16 mouse cellular contexts compared by ENCODE assay signal in the genomic region with DNA sequence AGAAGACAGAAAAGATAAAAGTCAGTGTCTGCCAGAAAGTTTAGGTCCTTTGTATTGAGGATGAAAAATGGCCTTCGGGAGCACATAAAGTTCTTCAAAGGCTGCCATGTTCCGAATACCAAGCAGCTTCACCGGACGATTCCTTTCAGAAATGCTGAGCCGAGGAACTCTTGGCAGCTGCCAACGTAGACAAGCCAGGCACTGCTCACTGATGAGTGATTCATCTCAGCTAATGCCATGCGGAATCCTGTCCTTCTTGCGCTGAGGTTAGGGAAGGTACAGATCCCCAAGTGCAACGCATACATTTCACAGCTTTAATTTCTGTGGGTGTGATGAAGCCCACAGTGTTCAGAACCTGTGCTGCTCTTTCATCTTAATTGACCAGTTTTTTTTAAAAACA.
DNase-seq lines count a peak whose midpoint lies in the region; ATAC-seq lines count a peak whose summit lies in the region.
"Had no signal": no experiment of that assay in that cellular context is flagged by ENCODE, and none has a peak within 500 bp of the region (broad histone marks: within the 10 kb centered on the region; RNA-seq: fewer than 3 reads in every experiment).

No protein-coding gene starts in this region.

- no peaks in the 10 kb centered on the region for H3K9me3 ChIP-seq in embryonic facial prominence, embryonic 14.5 days (ENCODE audit: control insufficient read depth, low read length)
- no peaks in the 10 kb centered on the region for H3K9me3 ChIP-seq in embryonic facial prominence, embryonic 10.5 days
- no peaks in the 10 kb centered on the region for H3K9me3 ChIP-seq in neural tube, embryonic 11.5 days (ENCODE audit: control insufficient read depth, low read length)
- no peaks in the 10 kb centered on the region for H3K9me3 ChIP-seq in hindbrain, embryonic 13.5 days
- H3K9me3 ChIP-seq in neural tube, embryonic 14.5 days (ENCODE audit: control insufficient read depth, low read length): no peaks in the 10 kb centered on the region
- H3K9me3 ChIP-seq: limb, embryonic 10.5 days had no signal

- no peak overlapping the region for H3K4me2 ChIP-seq in embryonic facial prominence, embryonic 14.5 days (ENCODE audit: low read depth, low read length)
- no peak overlapping the region for H3K4me2 ChIP-seq in neural tube, embryonic 11.5 days (ENCODE audit: low read depth)
- H3K4me2 ChIP-seq in hindbrain, embryonic 13.5 days: 0 out of 2 replicates have a peak overlapping the region, but pooled peaks have one; percentile 29
- peak overlapping the region; percentile 19; the same call in 1 of the 2 replicates for H3K4me2 ChIP-seq in neural tube, embryonic 14.5 days (ENCODE audit: low read depth, low read length)

- H3K27ac ChIP-seq in embryonic facial prominence, embryonic 14.5 days (replicated peaks; ENCODE audit: low read depth, low read length): no peak overlapping the region
- H3K27ac ChIP-seq in embryonic facial prominence, embryonic 10.5 days (replicated peaks): no peak overlapping the region
- no peak overlapping the region for H3K27ac ChIP-seq in neural tube, embryonic 11.5 days (ENCODE audit: low read depth, low read length)
- H3K27ac ChIP-seq in hindbrain, embryonic 13.5 days: no peak overlapping the region
- H3K27ac ChIP-seq in neural tube, embryonic 14.5 days (ENCODE audit: low read depth, low read length): no peak overlapping the region
- H3K27ac ChIP-seq: limb, embryonic 10.5 days; macrophage; stomach, postnatal 0 days had no signal

- no peaks in the 10 kb centered on the region for H3K36me3 ChIP-seq in embryonic facial prominence, embryonic 14.5 days (ENCODE audit: control insufficient read depth, insufficient read depth, low read length)
- no peaks in the 10 kb centered on the region for H3K36me3 ChIP-seq in embryonic facial prominence, embryonic 10.5 days (replicated peaks)
- no peaks in the 10 kb centered on the region for H3K36me3 ChIP-seq in neural tube, embryonic 11.5 days (ENCODE audit: control insufficient read depth, insufficient read depth, low read length)
- no peaks in the 10 kb centered on the region for H3K36me3 ChIP-seq in hindbrain, embryonic 13.5 days
- no peaks in the 10 kb centered on the region for H3K36me3 ChIP-seq in neural tube, embryonic 14.5 days (ENCODE audit: control insufficient read depth, insufficient read depth, low read length)
- H3K36me3 ChIP-seq: limb, embryonic 10.5 days had no signal

- no peak for ATAC-seq in embryonic facial prominence, embryonic 14.5 days (ENCODE audit: low read depth)
- 0 out of 2 replicates have a peak, but pooled peaks have one; percentile 58 for ATAC-seq in neural tube, embryonic 11.5 days (ENCODE audit: insufficient read depth, low FRiP score, low TSS enrichment)
- ATAC-seq in hindbrain, embryonic 13.5 days (ENCODE audit: low FRiP score): peak; percentile 59
- ATAC-seq in neural tube, embryonic 14.5 days (ENCODE audit: low read depth): peak; percentile 76
- ATAC-seq: intestine, postnatal 0 days; Patski had no signal

- WGBS in embryonic facial prominence, embryonic 14.5 days: 84% methylated on average over 9 of the region's 9 CpGs
- WGBS in embryonic facial prominence, embryonic 10.5 days: 88% methylated on average over 9 of the region's 9 CpGs
- WGBS in neural tube, embryonic 11.5 days: 36% methylated on average over 9 of the region's 9 CpGs
- 23% methylated on average over 9 of the region's 9 CpGs for WGBS in hindbrain, embryonic 13.5 days
- WGBS in neural tube, embryonic 14.5 days: 12% methylated on average over 9 of the region's 9 CpGs

- H3K4me3 ChIP-seq in embryonic facial prominence, embryonic 14.5 days (ENCODE audit: low read depth, low read length): no peak overlapping the region
- no peak overlapping the region for H3K4me3 ChIP-seq in embryonic facial prominence, embryonic 10.5 days
- H3K4me3 ChIP-seq in neural tube, embryonic 11.5 days (ENCODE audit: low read depth, low read length): no peak overlapping the region
- no peak overlapping the region for H3K4me3 ChIP-seq in hindbrain, embryonic 13.5 days
- H3K4me3 ChIP-seq in neural tube, embryonic 14.5 days (ENCODE audit: low read depth, low read length): no peak overlapping the region
- H3K4me3 ChIP-seq: erythroblast, embryonic 14.5 days; limb, embryonic 10.5 days had no signal

- no peaks in the 10 kb centered on the region for H3K27me3 ChIP-seq in embryonic facial prominence, embryonic 14.5 days (replicated peaks; ENCODE audit: control insufficient read depth, insufficient read depth, low read length)
- H3K27me3 ChIP-seq in embryonic facial prominence, embryonic 10.5 days (replicated peaks; ENCODE audit: low read depth, poor library complexity, severe bottlenecking): no peaks in the 10 kb centered on the region
- no peaks in the 10 kb centered on the region for H3K27me3 ChIP-seq in neural tube, embryonic 11.5 days (ENCODE audit: control insufficient read depth, insufficient read depth, low read length)
- H3K27me3 ChIP-seq in hindbrain, embryonic 13.5 days: no peaks in the 10 kb centered on the region
- no peaks in the 10 kb centered on the region for H3K27me3 ChIP-seq in neural tube, embryonic 14.5 days (ENCODE audit: control insufficient read depth, insufficient read depth, low read length)
- H3K27me3 ChIP-seq: Patski had no signal

- peak; percentile 3 for DNase-seq in embryonic facial prominence, embryonic 14.5 days (ENCODE audit: low spot score)
- no peak for DNase-seq in embryonic facial prominence, embryonic 10.5 days (ENCODE audit: low spot score)
- DNase-seq in neural tube, embryonic 11.5 days (ENCODE audit: low spot score): no peak
- no peak for DNase-seq in neural tube, embryonic 10.5 days (ENCODE audit: extremely low spot score, low spot score)
- no peak for DNase-seq in spleen, postnatal 10 days (ENCODE audit: low spot score in 2 of 2)
- no peak for DNase-seq in ovary, adult 18-20 months (ENCODE audit: low spot score)
- DNase-seq: cerebellum, postnatal 36 days; gastrocnemius, postnatal 36 days had no signal

- H3K9ac ChIP-seq in embryonic facial prominence, embryonic 14.5 days (ENCODE audit: low read depth, low read length): no peak overlapping the region
- no peak overlapping the region for H3K9ac ChIP-seq in neural tube, embryonic 11.5 days (ENCODE audit: low read length)
- H3K9ac ChIP-seq in hindbrain, embryonic 13.5 days: no peak overlapping the region
- no peak overlapping the region for H3K9ac ChIP-seq in neural tube, embryonic 14.5 days (replicated peaks; ENCODE audit: low read depth, low read length)

- no peaks in the 10 kb centered on the region for H3K4me1 ChIP-seq in embryonic facial prominence, embryonic 14.5 days (ENCODE audit: control insufficient read depth, insufficient read depth, low read length)
- no peaks in the 10 kb centered on the region for H3K4me1 ChIP-seq in embryonic facial prominence, embryonic 10.5 days
- no peaks in the 10 kb centered on the region for H3K4me1 ChIP-seq in neural tube, embryonic 11.5 days (ENCODE audit: control insufficient read depth, insufficient read depth, low read length)
- H3K4me1 ChIP-seq in hindbrain, embryonic 13.5 days (replicated peaks): peaks cover 9% of the 10 kb centered on the region
- H3K4me1 ChIP-seq in neural tube, embryonic 14.5 days (ENCODE audit: control insufficient read depth, insufficient read depth, low read length): peaks cover 3% of the 10 kb centered on the region; the same call in 1 of the 2 replicates
- H3K4me1 ChIP-seq: limb, embryonic 10.5 days had no signal

Comparison
In these comparisons a context has a peak if more than half of its experiments do, and no peak if none do; other contexts are left out.
1. H3K4me2 ChIP-seq: peak in hindbrain, embryonic 13.5 days (single experiment) and neural tube, embryonic 14.5 days (single experiment); none in embryonic facial prominence, embryonic 14.5 days (single experiment) and neural tube, embryonic 11.5 days (single experiment).